Mouse (Mus musculus) forebrain, postnatal 0 days (tissue): ENCODE measurements around the gene Fzr1. TPM values are rescaled to one million over a fixed set of nuclear protein-coding genes. Genes with fewer than 3 reads are reported as not detected.

ENCODE experiments used
- ATAC-seq: fragments of 200-750 bp; cut with Nextera tagmentation; 2 replicates; pipeline ENCODE4 v1.8.0; 2017; ENCODE audit warnings: mild to moderate bottlenecking, moderate library complexity
- DNase-seq: peaks from one replicate; pipeline ENCODE4 v3.0.0-alpha.2; 2015
- H3K27ac ChIP-seq: fragments of 300-500 bp; sonication (generic); 2 replicates; pipeline ENCODE4 v1.5.1; 2014; ENCODE audit warnings: low read depth, mild to moderate bottlenecking, antibody characterized with exemption, low read length, moderate library complexity, mixed read lengths
- H3K27me3 ChIP-seq: fragments of 300-500 bp; sonication (generic); 2 replicates; pipeline ENCODE4 v1.6.1; 2014; ENCODE audit warnings: mild to moderate bottlenecking, low read length, mixed read lengths; ENCODE audit not compliant: insufficient read depth
- H3K36me3 ChIP-seq: fragments of 300-500 bp; sonication (generic); 2 replicates; pipeline ENCODE4 v1.6.1; 2014; ENCODE audit warnings: mild to moderate bottlenecking, moderate library complexity; ENCODE audit not compliant: insufficient read depth
- H3K4me1 ChIP-seq: fragments of 300-500 bp; sonication (generic); 2 replicates; pipeline ENCODE4 v1.6.1; 2014; ENCODE audit warnings: antibody characterized with exemption; ENCODE audit not compliant: insufficient read depth
- H3K4me2 ChIP-seq: fragments of 300-500 bp; sonication (generic); 2 replicates; pipeline ENCODE4 v1.6.1; 2014; ENCODE audit warnings: low read depth, mild to moderate bottlenecking, moderate library complexity
- H3K4me3 ChIP-seq: fragments of 300-500 bp; sonication (generic); 2 replicates; pipeline ENCODE4 v1.5.1; 2014; ENCODE audit warnings: low read depth, low read length, mixed read lengths
- H3K9ac ChIP-seq: fragments of 300-500 bp; sonication (generic); 2 replicates; pipeline ENCODE4 v1.6.1; 2014; ENCODE audit warnings: mild to moderate bottlenecking
- H3K9me3 ChIP-seq: fragments of 300-500 bp; sonication (generic); 2 replicates; pipeline ENCODE4 v1.6.1; 2016; ENCODE audit warnings: low read length
- CTCF ChIP-seq: sonication (generic); IDR thresholded peaks from 2 replicates; pipeline ENCODE4 v1.5.1; 2016; ENCODE audit warnings: antibody characterized with exemption, control low read depth, low read depth
- WGBS: fragments of 180-500 bp; shearing (Covaris S2); extraction: QIAGEN DNeasy Blood & Tissue Kit; methylation state at CpG from one replicate; pipeline ENCODE4 v1.1.7; 2014; 5-methylcytosine and 5-hydroxymethylcytosine counted together
- polyA plus RNA-seq: library from polyadenylated mRNA; unstranded; fragments of >200 nt; fragmentation: Nextera tagmentation; extraction: Ambion mirVana; gene quantifications from 2 replicates; pipeline ENCODE4 v1.2.1, GENCODE M21; 2015
- total RNA-seq: library from RNA; depleted of rRNA; stranded (reverse); fragments of >200 nt; gene quantifications from 2 replicates; pipeline ENCODE4 v1.2.3, GENCODE M21; 2014

Fzr1 gene
- total and polyA plus RNA-seq, 2 experiments from 2014 or later, result 67.2 to 132 TPM

DNA sequence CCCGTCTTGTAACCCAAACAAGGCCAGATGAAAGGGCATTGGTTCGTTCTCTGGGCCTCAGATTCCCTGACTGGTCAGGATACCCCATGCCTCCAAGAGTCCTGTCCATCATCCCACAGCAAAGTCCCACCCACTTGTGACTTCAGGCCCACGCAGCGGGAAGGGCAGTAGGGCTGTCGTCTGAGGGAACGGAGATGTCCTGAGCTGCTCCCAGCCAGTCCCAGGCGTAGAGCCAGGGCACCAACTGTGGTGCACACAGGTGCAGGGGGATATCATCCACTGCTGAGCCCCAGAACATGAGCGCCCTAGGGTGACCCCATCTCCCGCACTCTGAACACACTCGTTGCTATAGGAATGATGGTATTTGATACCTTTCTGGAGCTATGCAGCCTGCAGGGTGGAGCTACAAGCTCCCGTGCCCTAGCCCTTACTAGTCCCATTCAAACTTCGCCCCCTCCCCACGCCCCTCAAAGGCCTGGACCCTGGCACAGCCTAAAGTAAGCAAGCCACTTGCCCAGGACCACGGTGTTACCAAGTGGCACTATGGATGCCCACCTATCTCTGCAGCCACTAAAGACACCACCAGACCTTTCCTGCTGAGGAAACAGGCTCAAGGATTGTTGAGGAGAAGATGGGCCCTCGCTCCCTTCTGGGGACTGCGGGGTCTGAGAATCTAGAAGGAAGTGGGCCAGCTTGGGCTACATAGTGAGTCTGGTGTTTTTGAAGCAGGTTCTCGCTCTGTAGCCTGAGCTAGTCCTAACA, 37.4 kb upstream of the Fzr1 start:
- H3K4me1 ChIP-seq, result peaks cover 19% of the 10 kb centered on the region; the same call in 1 of the 2 replicates
- H3K36me3 ChIP-seq, result peaks cover 10% of the 10 kb centered on the region
- H3K4me2 ChIP-seq, result no peak overlapping the region
- H3K9me3 ChIP-seq, result no peaks in the 10 kb centered on the region
- peak overlapping the region; percentile 75 for H3K27ac ChIP-seq
- H3K9ac ChIP-seq, result no peak overlapping the region
- DNase-seq (no peak), ATAC-seq (no peak)
- WGBS, result 68% methylated on average over 17 of the region's 17 CpGs
- no peak overlapping the region for H3K4me3 ChIP-seq
- TF ChIP-seq CTCF, result no peak
- H3K27me3 ChIP-seq, result no peaks in the 10 kb centered on the region

DNA sequence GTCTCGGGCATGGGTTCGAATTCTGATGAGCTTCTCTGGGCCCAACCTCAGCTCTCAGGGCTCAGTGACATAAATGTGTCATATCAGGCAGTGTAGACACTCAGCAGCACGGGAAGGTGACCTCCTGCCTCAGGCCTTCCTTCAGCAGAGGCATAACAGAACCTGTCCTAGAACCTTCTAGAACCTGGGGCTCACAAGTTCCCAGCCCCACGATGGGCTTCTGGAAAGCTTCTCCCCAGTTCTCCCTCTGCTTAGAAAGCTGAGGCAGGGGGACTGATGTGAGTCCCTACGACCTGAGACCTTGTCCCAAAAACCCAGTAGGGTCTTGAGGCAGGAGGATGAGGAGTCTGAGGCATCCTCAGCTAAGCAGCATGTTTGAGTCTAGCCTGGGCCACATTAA, 36.8 kb upstream of the Fzr1 start:
- H3K4me3 ChIP-seq, result no peak overlapping the region
- no peak overlapping the region for H3K4me2 ChIP-seq
- no peak overlapping the region for H3K27ac ChIP-seq
- DNase-seq (no peak), ATAC-seq (no peak)
- no peaks in the 10 kb centered on the region for H3K9me3 ChIP-seq
- H3K4me1 ChIP-seq, result peaks cover 19% of the 10 kb centered on the region; the same call in 1 of the 2 replicates
- 79% methylated on average over 5 of the region's 5 CpGs for WGBS
- no peaks in the 10 kb centered on the region for H3K27me3 ChIP-seq
- H3K36me3 ChIP-seq, result peaks cover 8% of the 10 kb centered on the region
- no peak for TF ChIP-seq CTCF
- H3K9ac ChIP-seq, result no peak overlapping the region

DNA sequence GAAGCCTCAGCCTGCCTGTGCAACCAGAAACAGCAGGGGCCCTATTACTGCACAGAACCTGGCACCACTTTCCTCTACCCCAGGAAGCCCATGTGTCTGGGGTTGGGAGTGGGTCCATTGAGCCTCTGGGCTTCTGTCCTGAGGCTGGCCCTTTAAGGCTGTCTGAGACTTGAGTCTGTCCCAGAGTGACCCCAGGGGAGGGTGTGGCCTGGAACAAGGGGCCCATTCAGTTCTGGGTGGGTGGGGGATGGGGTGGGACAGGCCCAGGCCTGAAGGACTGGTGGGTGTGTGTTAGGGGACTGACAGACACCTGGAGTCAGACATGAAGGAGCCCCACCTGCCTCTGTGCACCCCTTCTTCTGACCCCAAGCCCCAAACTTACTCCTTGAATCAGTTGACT, 36.4 kb upstream of the Fzr1 start:
- DNase-seq (no peak), ATAC-seq (no peak)
- no peak overlapping the region for H3K4me3 ChIP-seq
- no peaks in the 10 kb centered on the region for H3K9me3 ChIP-seq
- H3K4me2 ChIP-seq, result no peak overlapping the region
- no peaks in the 10 kb centered on the region for H3K27me3 ChIP-seq
- TF ChIP-seq CTCF, result no peak
- H3K27ac ChIP-seq, result peak overlapping the region; percentile 54; the same call in 1 of the 2 replicates
- H3K9ac ChIP-seq, result no peak overlapping the region
- H3K4me1 ChIP-seq, result peaks cover 19% of the 10 kb centered on the region; the same call in 1 of the 2 replicates
- peaks cover 3% of the 10 kb centered on the region for H3K36me3 ChIP-seq

DNA sequence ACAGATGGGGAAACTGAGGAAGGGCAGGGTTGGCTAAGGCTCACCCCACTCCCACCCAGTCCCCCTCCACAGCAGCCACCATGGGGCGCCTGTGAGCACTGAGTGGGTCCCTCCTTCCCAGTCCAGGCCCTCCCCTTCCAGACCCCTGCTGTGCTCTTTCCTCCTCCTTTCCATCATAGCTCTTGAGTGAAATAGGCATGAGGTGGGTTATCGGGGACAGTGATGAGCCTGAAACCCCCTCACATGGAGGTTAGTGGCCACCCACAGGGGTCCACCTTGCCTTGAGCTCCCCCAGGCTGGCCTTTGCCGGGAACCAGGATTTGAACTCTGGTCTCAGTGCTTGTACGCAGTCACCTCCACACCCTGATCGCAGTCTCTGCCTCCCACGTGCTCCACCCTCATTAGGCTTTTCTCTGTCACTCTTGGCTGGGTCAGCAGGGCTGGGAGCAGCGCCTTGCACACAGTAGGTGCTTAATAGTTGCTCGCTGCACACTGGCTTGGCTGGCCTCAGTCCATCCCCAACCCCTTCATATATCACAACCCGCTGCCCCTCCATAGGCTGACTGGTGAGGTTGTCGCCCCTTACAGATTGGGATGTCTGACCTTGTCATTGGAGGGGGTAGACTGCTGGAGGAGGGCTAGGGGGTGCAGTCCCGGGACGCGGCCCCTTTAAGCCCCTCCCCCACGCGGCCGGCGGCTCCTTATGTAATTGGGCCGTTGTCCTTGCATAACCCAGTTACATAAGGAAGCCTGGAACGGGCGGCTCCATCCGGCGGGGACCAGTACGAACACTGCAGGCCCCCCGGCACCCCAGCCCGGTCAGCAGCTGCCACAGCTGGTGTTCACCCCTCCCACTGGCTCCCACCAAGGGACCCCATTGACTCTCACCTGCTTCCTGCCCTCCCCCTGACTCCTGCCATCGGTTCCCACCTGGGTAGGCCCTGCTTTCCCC, 35.3 kb upstream of the Fzr1 start:
- Histone ChIP-seq H3K27ac (peak overlapping the region; percentile 54; the same call in 1 of the 2 replicates), H3K4me2 (no peak overlapping the region), H3K4me1 (peaks cover 19% of the 10 kb centered on the region; the same call in 1 of the 2 replicates), H3K9me3 (no peaks in the 10 kb centered on the region), H3K27me3 (no peaks in the 10 kb centered on the region), H3K4me3 (no peak overlapping the region), H3K9ac (no peak overlapping the region), H3K36me3 (peaks cover 3% of the 10 kb centered on the region; the same call in 1 of the 2 replicates)
- no peak for DNase-seq
- 28% methylated on average over 26 of the region's 26 CpGs for WGBS
- TF ChIP-seq CTCF, result 0 out of 2 replicates have a peak, but pooled peaks have one; percentile 9
- ATAC-seq, result no peak

DNA sequence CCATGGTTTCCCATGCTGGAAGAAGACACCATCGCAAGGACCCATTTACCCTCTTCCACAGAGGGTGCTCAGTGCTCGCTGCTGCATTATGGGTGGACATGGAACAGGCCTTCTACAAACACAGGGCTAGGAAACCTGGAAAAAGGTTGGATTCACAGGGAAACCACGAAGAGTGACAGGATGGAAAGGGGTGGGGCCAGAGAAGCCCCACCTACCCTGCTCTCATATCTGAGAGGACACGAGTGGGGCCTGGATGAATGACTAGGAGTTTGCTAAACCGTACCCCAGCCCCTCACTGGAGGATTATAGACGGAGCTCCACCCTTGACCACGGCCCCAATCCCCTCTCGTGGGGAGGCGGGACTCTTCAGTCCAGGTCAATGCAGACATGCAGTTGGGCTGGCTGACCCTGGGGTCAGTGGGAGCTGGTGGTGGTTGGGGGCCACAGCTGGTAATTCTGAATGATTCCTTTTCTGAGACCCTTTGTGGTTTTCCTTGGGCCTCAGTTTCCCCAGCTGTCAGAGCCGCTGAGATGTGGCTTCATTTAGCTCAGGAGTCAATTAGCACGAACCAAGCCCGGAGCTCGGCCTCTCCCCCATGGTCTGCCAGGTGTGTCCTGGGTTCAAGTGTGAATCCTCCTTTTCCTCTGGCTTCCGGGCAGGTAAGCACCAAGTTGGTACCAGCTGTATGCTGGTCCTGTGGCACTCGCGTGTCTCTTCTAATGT, 34.4 kb upstream of the Fzr1 start:
- Histone ChIP-seq H3K4me2 (no peak overlapping the region), H3K4me3 (no peak overlapping the region), H3K9me3 (no peaks in the 10 kb centered on the region), H3K9ac (no peak overlapping the region), H3K27me3 (no peaks in the 10 kb centered on the region), H3K36me3 (peaks cover 9% of the 10 kb centered on the region; the same call in 1 of the 2 replicates), H3K4me1 (peaks cover 19% of the 10 kb centered on the region; the same call in 1 of the 2 replicates), H3K27ac (peak overlapping the region; percentile 70)
- 75% methylated on average over 16 of the region's 16 CpGs for WGBS
- ATAC-seq (no peak), DNase-seq (no peak)
- TF ChIP-seq CTCF, result no peak

DNA sequence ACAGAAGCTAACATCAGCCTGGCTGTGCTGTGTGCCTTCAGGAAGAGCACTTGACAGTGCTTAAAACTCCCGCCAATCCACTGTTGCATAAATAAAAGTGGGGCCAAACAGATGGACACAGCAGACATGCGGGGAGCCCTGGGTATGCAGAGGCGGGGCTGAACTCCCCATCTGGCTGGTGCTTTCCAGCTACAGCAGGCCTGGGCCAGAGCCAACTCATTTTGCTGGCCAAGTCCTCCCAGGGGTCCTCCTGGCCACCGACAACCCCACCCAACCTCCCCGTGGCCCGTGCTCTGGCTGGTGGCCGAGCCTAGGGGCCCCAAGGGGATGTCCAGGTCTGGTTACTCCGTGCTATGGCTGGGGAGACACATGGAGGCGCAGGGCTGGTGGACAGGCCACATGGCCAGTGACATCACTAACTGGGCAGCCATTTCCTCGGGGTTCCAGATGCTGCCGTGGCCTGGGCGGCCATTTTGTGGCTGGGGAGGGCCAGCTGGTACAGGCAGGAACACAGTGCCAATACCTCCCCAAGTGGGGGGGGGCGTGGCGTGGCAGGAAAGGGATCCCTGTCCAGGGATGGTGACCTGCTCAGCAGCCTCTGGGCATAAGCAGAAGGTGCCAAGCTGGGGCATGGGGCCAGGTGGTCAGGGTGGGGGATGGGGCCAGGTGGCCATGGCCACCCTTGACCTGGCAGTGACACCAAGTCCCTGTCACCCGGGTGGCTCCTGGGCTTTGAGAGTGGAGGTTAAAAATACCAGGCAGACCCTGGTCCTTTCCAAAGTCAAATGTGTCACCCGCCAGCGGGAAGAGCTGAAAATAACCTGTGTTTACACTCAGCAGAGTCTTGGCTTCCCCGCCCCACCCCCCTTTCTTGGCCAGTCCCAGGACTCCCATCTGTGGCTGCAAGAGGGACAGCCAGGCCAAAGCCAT, 33.4 kb upstream of the Fzr1 start:
- ATAC-seq, result no peak

More for the DNA sequence above, 33.4 kb upstream of the Fzr1 start:
- no peaks in the 10 kb centered on the region for H3K27me3 ChIP-seq
- H3K4me3 ChIP-seq, result no peak overlapping the region
- WGBS, result 50% methylated on average over 18 of the region's 18 CpGs
- peaks cover 18% of the 10 kb centered on the region; the same call in 1 of the 2 replicates for H3K36me3 ChIP-seq
- H3K4me1 ChIP-seq, result peaks cover 14% of the 10 kb centered on the region; the same call in 1 of the 2 replicates
- no peak for TF ChIP-seq CTCF
- no peaks in the 10 kb centered on the region for H3K9me3 ChIP-seq
- no peak overlapping the region for H3K4me2 ChIP-seq
- DNase-seq, result no peak
- peak overlapping the region; percentile 70 for H3K27ac ChIP-seq
- H3K9ac ChIP-seq, result no peak overlapping the region
